Mouse (Mus musculus): Measurements from ENCODE around the gene Retreg1. TPM values are rescaled to one million over a fixed set of nuclear protein-coding genes. Genes with fewer than 3 reads are reported as not detected.

Retreg1 gene
- polyA plus RNA-seq, 1 experiment from 2014 or later, result 1.6 TPM

- Histone ChIP-seq H3K4me1 (peaks cover 15% of the 10 kb centered on the region), H3K27ac (no peak overlapping the region), H3K9me3 (no peaks in the 10 kb centered on the region), H3K4me3 (no peak overlapping the region), H3K36me3 (replicated peaks) (no peaks in the 10 kb centered on the region), H3K27me3 (ENCODE audit: poor library complexity, severe bottlenecking) (no peaks in the 10 kb centered on the region)
- 81% methylated on average over 2 of the region's 2 CpGs for WGBS
- no peak for DNase-seq (ENCODE audit: extremely low spot score, low spot score)
Measured at GRCm38 (mm10) chr15:25916252-25916651, 73.3 kb downstream of the Retreg1 start.

GRCm38 (mm10) chr15:25918641-25919040, 75.7 kb downstream of the Retreg1 start:
- DNase-seq (ENCODE audit: extremely low spot score, low spot score), result no peak
- Histone ChIP-seq H3K36me3 (replicated peaks) (no peaks in the 10 kb centered on the region), H3K27me3 (ENCODE audit: poor library complexity, severe bottlenecking) (no peaks in the 10 kb centered on the region), H3K4me1 (peaks cover 18% of the 10 kb centered on the region), H3K27ac (no peak overlapping the region), H3K4me3 (no peak overlapping the region), H3K9me3 (no peaks in the 10 kb centered on the region)
- 95% methylated on average over 7 of the region's 7 CpGs for WGBS

- DNase-seq (ENCODE audit: extremely low spot score, low spot score), result no peak
- H3K4me1 ChIP-seq, result peaks cover 18% of the 10 kb centered on the region
- H3K27me3 ChIP-seq (ENCODE audit: poor library complexity, severe bottlenecking), result no peaks in the 10 kb centered on the region
- H3K36me3 ChIP-seq (replicated peaks), result no peaks in the 10 kb centered on the region
- H3K27ac ChIP-seq, result no peak overlapping the region
- 83% methylated on average over 4 of the region's 4 CpGs for WGBS
- no peak overlapping the region for H3K4me3 ChIP-seq
- no peaks in the 10 kb centered on the region for H3K9me3 ChIP-seq
Measured at GRCm38 (mm10) chr15:25919995-25920394, 77.0 kb downstream of the Retreg1 start.

DNA sequence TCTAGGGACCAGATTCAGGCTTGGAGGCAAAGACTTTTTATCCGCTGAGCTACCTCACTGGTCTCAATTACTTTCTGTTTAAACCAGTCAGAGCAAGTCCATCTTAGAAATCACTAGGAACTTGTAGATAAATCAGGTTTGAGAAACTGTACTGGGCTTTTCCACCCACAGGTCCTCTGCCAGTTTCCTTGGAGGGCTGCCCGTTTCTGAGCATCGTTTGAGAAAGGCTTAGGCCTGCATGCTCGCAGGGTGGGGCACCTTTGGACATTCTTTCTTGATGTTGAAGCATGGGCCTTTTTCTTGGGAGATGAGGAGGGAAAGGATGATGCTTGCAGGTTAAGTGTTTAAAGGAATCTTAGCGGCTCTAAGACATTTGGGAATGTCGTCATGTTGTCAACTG, 77.9 kb downstream of the Retreg1 start:
- peaks cover 9% of the 10 kb centered on the region for H3K4me1 ChIP-seq
- 93% methylated on average over 6 of the region's 6 CpGs for WGBS
- H3K9me3 ChIP-seq, result no peaks in the 10 kb centered on the region
- no peaks in the 10 kb centered on the region for H3K36me3 ChIP-seq (replicated peaks)
- no peak for DNase-seq (ENCODE audit: extremely low spot score, low spot score)
- no peaks in the 10 kb centered on the region for H3K27me3 ChIP-seq (ENCODE audit: poor library complexity, severe bottlenecking)
- H3K27ac ChIP-seq, result no peak overlapping the region
- no peak overlapping the region for H3K4me3 ChIP-seq

DNA sequence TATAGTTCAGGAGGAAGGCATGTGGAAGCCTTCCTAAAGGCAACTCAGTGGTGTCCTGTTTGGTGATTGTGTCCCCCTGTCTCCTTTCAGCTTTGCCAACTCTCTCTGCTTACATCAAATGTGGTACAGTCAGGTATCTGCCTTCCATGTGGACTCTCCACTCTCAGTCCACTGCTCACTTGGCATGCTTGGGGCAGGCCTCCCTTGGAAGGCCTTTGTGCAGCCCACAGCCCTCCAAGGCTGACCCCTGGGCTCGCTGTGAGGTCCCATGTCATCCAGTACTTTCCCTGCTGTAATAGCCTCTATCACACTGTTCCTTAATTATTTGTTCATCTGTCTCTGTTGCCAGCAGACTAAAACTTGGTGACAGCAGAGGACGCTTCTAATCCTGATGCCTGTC, 79.0 kb downstream of the Retreg1 start:
- H3K4me3 ChIP-seq, result no peak overlapping the region
- H3K9me3 ChIP-seq, result no peaks in the 10 kb centered on the region
- 0 out of 2 replicates have a peak, but pooled peaks cover 6% of the 10 kb centered on the region for H3K4me1 ChIP-seq
- no peak overlapping the region for H3K27ac ChIP-seq
- no peaks in the 10 kb centered on the region for H3K36me3 ChIP-seq (replicated peaks)
- 84% methylated on average over 2 of the region's 2 CpGs for WGBS
- H3K27me3 ChIP-seq (ENCODE audit: poor library complexity, severe bottlenecking), result no peaks in the 10 kb centered on the region
- DNase-seq (ENCODE audit: extremely low spot score, low spot score), result no peak

GRCm38 (mm10) chr15:25923916-25924315, 80.9 kb downstream of the Retreg1 start:
- H3K9me3 ChIP-seq, result no peaks in the 10 kb centered on the region
- DNase-seq (ENCODE audit: extremely low spot score, low spot score), result no peak
- H3K4me3 ChIP-seq, result no peak overlapping the region
- H3K27ac ChIP-seq, result no peak overlapping the region
- H3K36me3 ChIP-seq (replicated peaks), result no peaks in the 10 kb centered on the region
- 0 out of 2 replicates have a peak, but pooled peaks cover 6% of the 10 kb centered on the region for H3K4me1 ChIP-seq
- H3K27me3 ChIP-seq (ENCODE audit: poor library complexity, severe bottlenecking), result no peaks in the 10 kb centered on the region
- 87% methylated on average over 8 of the region's 8 CpGs for WGBS

DNA sequence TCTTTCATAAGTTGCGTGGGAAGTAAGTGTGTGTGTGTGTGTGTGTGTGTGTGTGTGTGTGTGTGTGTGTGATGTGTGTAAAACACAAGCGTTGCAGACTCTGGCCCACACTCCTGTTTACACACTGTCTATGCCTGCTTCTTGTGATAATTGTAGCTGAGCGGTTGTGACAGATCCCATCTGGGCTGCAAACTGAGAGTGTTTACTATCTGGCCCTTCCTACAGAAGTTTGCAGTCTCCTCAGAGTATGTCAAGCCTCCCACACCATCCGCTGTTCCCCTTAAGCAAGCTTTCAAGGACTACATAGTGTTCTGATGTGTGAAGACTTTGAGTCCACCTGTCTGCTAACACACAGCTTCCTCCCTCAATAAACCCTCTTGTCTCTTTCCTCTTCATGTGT, 83.2 kb downstream of the Retreg1 start:
- no peaks in the 10 kb centered on the region for H3K36me3 ChIP-seq (replicated peaks)
- 95% methylated on average over 4 of the region's 4 CpGs for WGBS
- H3K4me1 ChIP-seq, result 0 out of 2 replicates have a peak, but pooled peaks cover 6% of the 10 kb centered on the region
- no peaks in the 10 kb centered on the region for H3K27me3 ChIP-seq (ENCODE audit: poor library complexity, severe bottlenecking)
- no peak overlapping the region for H3K27ac ChIP-seq
- no peak overlapping the region for H3K4me3 ChIP-seq
- no peaks in the 10 kb centered on the region for H3K9me3 ChIP-seq
- no peak for DNase-seq (ENCODE audit: extremely low spot score, low spot score)

GRCm38 (mm10) chr15:25927106-25927505, 84.1 kb downstream of the Retreg1 start:
- DNase-seq (ENCODE audit: extremely low spot score, low spot score), result no peak
- Histone ChIP-seq H3K27me3 (ENCODE audit: poor library complexity, severe bottlenecking) (no peaks in the 10 kb centered on the region), H3K9me3 (no peaks in the 10 kb centered on the region), H3K36me3 (replicated peaks) (no peaks in the 10 kb centered on the region), H3K4me3 (no peak overlapping the region), H3K4me1 (0 out of 2 replicates have a peak, but pooled peaks cover 3% of the 10 kb centered on the region), H3K27ac (no peak overlapping the region)
- 95% methylated on average over 14 of the region's 14 CpGs for WGBS

- WGBS, result 92% methylated on average over 8 of the region's 8 CpGs
- Histone ChIP-seq H3K27ac (no peak overlapping the region), H3K36me3 (replicated peaks) (no peaks in the 10 kb centered on the region), H3K4me3 (no peak overlapping the region), H3K27me3 (ENCODE audit: poor library complexity, severe bottlenecking) (no peaks in the 10 kb centered on the region), H3K9me3 (no peaks in the 10 kb centered on the region), H3K4me1 (peaks cover 9% of the 10 kb centered on the region)
- no peak for DNase-seq (ENCODE audit: extremely low spot score, low spot score)
Measured at GRCm38 (mm10) chr15:25928001-25928400, 85.0 kb downstream of the Retreg1 start.

- WGBS, result 71% methylated on average over 5 of the region's 5 CpGs
Measured at GRCm38 (mm10) chr15:25928831-25929230, 85.9 kb downstream of the Retreg1 start.

DNA sequence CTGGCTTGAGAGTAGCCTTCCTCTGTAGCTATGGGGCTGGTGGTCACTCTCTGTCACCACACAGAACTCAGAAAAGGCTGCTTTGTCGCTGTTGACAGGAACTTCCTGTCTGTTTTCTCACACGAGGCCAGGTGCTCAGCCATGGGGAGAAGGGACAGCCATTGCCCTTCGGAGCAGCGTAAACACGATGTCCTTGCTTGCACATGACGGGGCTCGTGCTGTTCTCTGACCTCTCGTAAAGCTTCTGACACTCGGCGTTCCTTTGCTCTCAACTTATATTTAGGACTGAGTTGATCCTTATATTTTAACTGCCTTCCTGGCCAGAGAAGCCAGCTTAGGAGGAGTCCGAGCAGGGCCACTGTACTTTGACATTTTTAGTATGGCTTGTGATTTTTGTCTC, 86.5 kb downstream of the Retreg1 start:
- Histone ChIP-seq H3K4me1 (peaks cover 15% of the 10 kb centered on the region), H3K4me3 (no peak overlapping the region), H3K27me3 (ENCODE audit: poor library complexity, severe bottlenecking) (no peaks in the 10 kb centered on the region), H3K36me3 (replicated peaks) (no peaks in the 10 kb centered on the region), H3K27ac (no peak overlapping the region), H3K9me3 (no peaks in the 10 kb centered on the region)
- 89% methylated on average over 11 of the region's 11 CpGs for WGBS
- no peak for DNase-seq (ENCODE audit: extremely low spot score, low spot score)

More at GRCm38 (mm10) chr15:25928831-25929230, 85.9 kb downstream of the Retreg1 start:
- Histone ChIP-seq H3K36me3 (replicated peaks) (no peaks in the 10 kb centered on the region), H3K4me1 (peaks cover 15% of the 10 kb centered on the region), H3K9me3 (no peaks in the 10 kb centered on the region), H3K4me3 (no peak overlapping the region), H3K27ac (no peak overlapping the region), H3K27me3 (ENCODE audit: poor library complexity, severe bottlenecking) (no peaks in the 10 kb centered on the region)
- no peak for DNase-seq (ENCODE audit: extremely low spot score, low spot score)

DNA sequence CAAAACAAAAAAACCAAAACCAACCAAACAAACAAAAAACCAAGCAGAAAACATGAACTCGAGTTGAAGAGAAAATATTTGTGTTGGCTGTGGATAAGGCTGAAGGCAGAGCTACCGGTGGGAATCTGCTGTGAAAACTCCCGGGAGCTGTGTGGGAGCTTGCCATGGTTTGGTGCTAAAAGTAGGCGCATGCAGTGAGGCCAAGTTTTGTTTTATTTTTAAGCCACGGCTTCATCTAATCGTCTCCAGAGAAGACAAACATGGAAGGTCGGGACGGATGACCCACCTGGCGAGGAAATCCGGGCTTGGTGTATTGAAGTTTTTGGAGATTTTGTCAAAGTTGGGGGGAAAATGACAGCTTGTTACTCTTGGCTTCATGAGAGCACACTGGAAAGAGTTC, 87.0 kb downstream of the Retreg1 start:
- H3K36me3 ChIP-seq (replicated peaks), result no peaks in the 10 kb centered on the region
- H3K4me3 ChIP-seq, result no peak overlapping the region
- H3K27me3 ChIP-seq (ENCODE audit: poor library complexity, severe bottlenecking), result no peaks in the 10 kb centered on the region
- no peak overlapping the region for H3K27ac ChIP-seq
- peaks cover 15% of the 10 kb centered on the region for H3K4me1 ChIP-seq
- no peaks in the 10 kb centered on the region for H3K9me3 ChIP-seq
- no peak for DNase-seq (ENCODE audit: extremely low spot score, low spot score)
- WGBS, result 87% methylated on average over 10 of the region's 10 CpGs

DNA sequence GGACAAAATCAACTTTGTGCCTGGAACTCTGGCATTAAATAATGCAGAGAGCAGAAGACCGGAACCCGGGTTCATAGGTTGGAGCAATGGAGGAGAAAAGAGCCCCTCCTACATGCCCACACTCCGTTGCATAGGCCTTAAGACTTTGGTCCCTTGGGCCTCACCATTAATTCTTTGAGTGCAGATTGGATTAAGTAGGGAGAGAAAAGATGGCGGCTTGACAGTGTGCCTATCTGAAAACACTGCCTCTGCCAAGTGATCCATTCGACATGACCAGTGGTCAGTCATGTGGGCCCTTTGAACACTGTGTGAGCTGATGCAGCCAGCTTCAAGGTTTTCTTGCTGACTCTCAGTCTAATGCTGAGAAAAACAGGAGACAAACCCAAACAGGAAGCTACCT, 87.7 kb downstream of the Retreg1 start:
- H3K9me3 ChIP-seq, result no peaks in the 10 kb centered on the region
- 90% methylated on average over 5 of the region's 5 CpGs for WGBS
- no peaks in the 10 kb centered on the region for H3K27me3 ChIP-seq (ENCODE audit: poor library complexity, severe bottlenecking)
- peaks cover 15% of the 10 kb centered on the region for H3K4me1 ChIP-seq
- no peaks in the 10 kb centered on the region for H3K36me3 ChIP-seq (replicated peaks)
- H3K27ac ChIP-seq, result no peak overlapping the region
- H3K4me3 ChIP-seq, result no peak overlapping the region
- DNase-seq (ENCODE audit: extremely low spot score, low spot score), result no peak

DNA sequence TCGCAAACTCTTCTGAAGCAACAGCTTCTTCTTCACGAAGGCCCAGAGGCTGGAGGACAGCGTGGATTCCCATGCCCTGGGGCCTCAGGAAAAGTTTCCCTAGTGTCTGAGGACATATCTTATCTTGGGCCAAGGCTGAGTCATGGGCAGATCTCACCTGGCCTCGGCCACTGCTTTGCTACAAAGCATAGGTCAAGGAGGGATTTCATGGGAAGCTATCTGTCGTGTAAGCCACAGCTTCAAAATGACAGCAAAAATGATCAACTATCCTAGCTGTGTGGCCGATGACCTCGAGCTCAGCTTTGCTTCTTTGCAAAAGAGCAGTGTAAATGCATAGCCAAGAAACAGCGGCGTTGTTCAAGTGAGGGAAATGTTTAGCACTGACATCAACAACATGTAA, 89.5 kb downstream of the Retreg1 start:
- Histone ChIP-seq H3K4me3 (no peak overlapping the region), H3K27ac (no peak overlapping the region), H3K9me3 (no peaks in the 10 kb centered on the region), H3K36me3 (replicated peaks) (no peaks in the 10 kb centered on the region), H3K27me3 (ENCODE audit: poor library complexity, severe bottlenecking) (no peaks in the 10 kb centered on the region), H3K4me1 (peaks cover 15% of the 10 kb centered on the region)
- DNase-seq (ENCODE audit: extremely low spot score, low spot score), result no peak
- WGBS, result 90% methylated on average over 9 of the region's 9 CpGs

Data from forebrain, embryonic 10.5 days (tissue).